Mouse (Mus musculus): ENCODE results near the gene Clp1. TPM values are rescaled to one million over a fixed set of nuclear protein-coding genes. Genes with fewer than 3 reads are reported as not detected.

The Clp1 gene
- polyA plus RNA-seq, 1 experiment from 2014 or later: 27.1 TPM

MicroRNAs within 50 kb of the gene (microRNA counts, 519-probe panel; counts per million panel counts)
- microRNA mmu-miR-130a: 4,405 counts per million, percentile 99 among the panel's probes with 10 or more counts

Small RNAs within 50 kb of the gene (microRNA-seq; reads per million reads assigned to microRNA genes)
- gene Mir130a: 32,961 reads per million, percentile 98 among the genes with 10 or more reads in this experiment

Other genes starting within 250 kb of the Clp1 start
- 61.5 and 66.0 TPM in 2 replicates for gene Ctnnd1, start 76.6 kb downstream of the Clp1 start, polyA plus RNA-seq (2015; fragmentation: Nextera tagmentation; extraction: Ambion mirVana)
- 0.13 and 0.22 TPM in 2 replicates for gene Btbd18, start 68.3 kb downstream of the Clp1 start, polyA plus RNA-seq (2015; fragmentation: Nextera tagmentation; extraction: Ambion mirVana)
- 356 and 375 TPM in 2 replicates for gene Selenoh, start 56.6 kb downstream of the Clp1 start, polyA plus RNA-seq (2015; fragmentation: Nextera tagmentation; extraction: Ambion mirVana)
- gene Gm28635, start 49.3 kb downstream of the Clp1 start, polyA plus RNA-seq (2015; fragmentation: Nextera tagmentation; extraction: Ambion mirVana): not detected in 2 replicates
- gene Med19, start 48.9 kb downstream of the Clp1 start, polyA plus RNA-seq (2015; fragmentation: Nextera tagmentation; extraction: Ambion mirVana): 37.1 and 38.0 TPM in 2 replicates
- 118 and 121 TPM in 2 replicates for gene Tmx2, start 48.2 kb downstream of the Clp1 start, polyA plus RNA-seq (2015; fragmentation: Nextera tagmentation; extraction: Ambion mirVana)
- gene Zdhhc5, start 12.2 kb downstream of the Clp1 start, polyA plus RNA-seq (2015; fragmentation: Nextera tagmentation; extraction: Ambion mirVana): 24.5 and 24.9 TPM in 2 replicates
- gene Ypel4, start 6.7 kb upstream of the Clp1 start, polyA plus RNA-seq (2015; fragmentation: Nextera tagmentation; extraction: Ambion mirVana): 6.3 and 6.6 TPM in 2 replicates
- gene Gm19426, start 16.3 kb upstream of the Clp1 start, polyA plus RNA-seq (2015; fragmentation: Nextera tagmentation; extraction: Ambion mirVana): 7.3 and 9.8 TPM in 2 replicates
- gene Serping1, start 48.1 kb upstream of the Clp1 start, polyA plus RNA-seq (2015; fragmentation: Nextera tagmentation; extraction: Ambion mirVana): 92.3 and 104 TPM in 2 replicates
- gene Ube2l6, start 71.5 kb upstream of the Clp1 start, polyA plus RNA-seq (2015; fragmentation: Nextera tagmentation; extraction: Ambion mirVana): 63.8 and 63.9 TPM in 2 replicates
- 0.20 and 0.27 TPM in 2 replicates for gene Smtnl1, start 95.3 kb upstream of the Clp1 start, polyA plus RNA-seq (2015; fragmentation: Nextera tagmentation; extraction: Ambion mirVana)
- 44.3 and 48.0 TPM in 2 replicates for gene Timm10, start 99.6 kb upstream of the Clp1 start, polyA plus RNA-seq (2015; fragmentation: Nextera tagmentation; extraction: Ambion mirVana)
- gene Slc43a1, start 111.5 kb upstream of the Clp1 start, polyA plus RNA-seq (2015; fragmentation: Nextera tagmentation; extraction: Ambion mirVana): 15.1 and 15.9 TPM in 2 replicates
- gene Rtn4rl2, start 159.4 kb upstream of the Clp1 start, polyA plus RNA-seq (2015; fragmentation: Nextera tagmentation; extraction: Ambion mirVana): 0.70 and 0.79 TPM in 2 replicates
- 78.5 and 89.7 TPM in 2 replicates for gene Slc43a3, start 209.2 kb upstream of the Clp1 start, polyA plus RNA-seq (2015; fragmentation: Nextera tagmentation; extraction: Ambion mirVana)